In genomic region chr6:100157288-100157687, GRCm38 (mm10) we compare ENCODE assay signal across 8 mouse cellular contexts.
DNase-seq lines count a peak whose midpoint lies in the region; ATAC-seq lines count a peak whose summit lies in the region.

No protein-coding gene starts in this region.

- peak; percentile 42 to 67 for DNase-seq in adrenal gland, adult (ENCODE audit: inconsistent age in 2 of 2, low spot score in 1 of 2)
- DNase-seq in adrenal gland, adult 8-10 months = no peak
- DNase-seq in layer of hippocampus, adult 18-20 months (ENCODE audit: low spot score in 2 of 2) = peak; percentile 30 to 36
- no peak for DNase-seq in layer of hippocampus, postnatal 14 days (ENCODE audit: low spot score in 2 of 2)
- DNase-seq in adrenal gland, postnatal 36 days = peak; percentile 49 to 53
- no peak for DNase-seq in ovary, postnatal 36 days (ENCODE audit: low spot score)

- ATAC-seq in megakaryocyte, adult 5-6 weeks (ENCODE audit: poor library complexity, severe bottlenecking) = peak; percentile 78
- ATAC-seq in cerebellum, adult (ENCODE audit: insufficient number of reproducible peaks, low FRiP score, low TSS enrichment) = no peak

Comparison
In these comparisons a context has a peak if more than half of its experiments do, and no peak if none do; other contexts are left out.
1. DNase-seq: peak in adrenal gland, adult (2 of 2), layer of hippocampus, adult 18-20 months (2 of 2) and adrenal gland, postnatal 36 days (2 of 2); none in adrenal gland, adult 8-10 months (single experiment), layer of hippocampus, postnatal 14 days (0 of 2) and ovary, postnatal 36 days (single experiment).